Mouse (Mus musculus): ENCODE data around the gene Gria2.

The Gria2 gene

DNA sequence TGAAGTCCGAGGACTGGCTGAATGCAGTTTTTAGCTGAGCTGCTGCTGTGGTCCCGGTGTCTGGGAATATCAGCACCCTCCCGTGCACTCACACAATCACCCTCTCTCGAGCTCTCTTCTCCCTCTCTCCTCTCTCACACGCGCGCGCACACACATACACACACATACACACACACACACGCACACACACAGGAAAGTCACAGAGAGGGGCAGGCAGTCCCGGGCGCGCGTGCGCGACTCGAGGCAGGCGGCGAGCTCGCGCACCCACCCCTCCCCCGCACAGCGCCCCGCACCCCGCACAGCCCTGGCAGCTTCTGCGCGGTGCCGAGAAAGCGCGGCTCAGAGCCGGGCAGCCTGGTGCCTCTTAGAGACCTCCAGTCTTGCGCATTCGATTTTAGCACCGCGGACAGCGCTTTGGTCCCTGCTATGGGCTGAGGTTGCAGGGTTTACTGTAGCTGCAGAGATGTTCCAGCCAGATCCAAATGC, at the start of gene Gria2:
Gene Gria2, minus strand, starts transcription at position 240 of the 486 bp plus-strand sequence.
- DNase-seq (ENCODE audit: low spot score in 2 of 2): peak; percentile 57 to 81

- DNase-seq (ENCODE audit: low spot score in 2 of 2): no peak
These were observed 48.3 kb upstream of the Gria2 start for GRCm38 (mm10) chr3:80850947-80851346.

DNA sequence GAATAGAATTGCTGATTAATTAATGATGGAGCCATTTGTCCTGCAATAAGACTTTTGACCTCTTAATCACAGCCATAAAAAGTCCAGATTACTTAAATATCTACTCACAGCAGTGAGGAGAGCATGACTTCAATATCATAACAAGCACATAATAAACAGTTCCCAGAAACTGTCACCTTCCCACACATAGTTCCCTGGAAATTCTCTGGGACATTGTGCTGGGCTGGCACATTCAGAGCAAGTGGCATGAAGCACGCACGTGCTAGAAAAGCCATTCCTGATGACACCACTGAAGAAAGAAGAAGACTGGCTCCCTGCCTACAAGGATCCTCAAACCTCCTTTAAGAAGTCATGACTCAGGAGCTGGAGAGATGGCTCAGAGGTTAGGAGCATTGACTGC, 43.0 kb upstream of the Gria2 start:
- DNase-seq (ENCODE audit: low spot score in 2 of 2): no peak

- DNase-seq (ENCODE audit: low spot score in 2 of 2): no peak
These were observed 37.2 kb upstream of the Gria2 start for GRCm38 (mm10) chr3:80839845-80840244.

- no peak for DNase-seq (ENCODE audit: low spot score in 2 of 2)
These were observed 34.9 kb upstream of the Gria2 start for GRCm38 (mm10) chr3:80837583-80837982.

DNA sequence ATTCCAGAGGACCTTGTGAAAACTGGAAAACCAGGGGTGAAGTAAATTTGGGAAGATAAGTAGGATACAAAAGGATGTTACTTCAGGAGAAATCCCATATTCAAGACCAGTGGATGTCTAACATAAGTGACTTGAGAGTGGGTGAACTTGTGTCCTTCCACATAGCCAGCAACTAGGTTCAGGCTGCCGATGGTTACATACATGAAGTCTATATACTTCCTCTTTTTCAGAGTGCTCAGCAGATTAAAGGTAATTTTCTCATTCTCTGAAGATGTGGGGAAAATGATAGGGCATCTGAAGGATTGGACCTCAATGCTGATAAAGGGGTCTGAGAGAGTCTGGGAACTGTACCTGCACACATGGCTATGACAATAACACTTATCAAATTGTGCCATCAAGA, 21.3 kb upstream of the Gria2 start:
- DNase-seq (ENCODE audit: low spot score in 2 of 2): no peak

DNA sequence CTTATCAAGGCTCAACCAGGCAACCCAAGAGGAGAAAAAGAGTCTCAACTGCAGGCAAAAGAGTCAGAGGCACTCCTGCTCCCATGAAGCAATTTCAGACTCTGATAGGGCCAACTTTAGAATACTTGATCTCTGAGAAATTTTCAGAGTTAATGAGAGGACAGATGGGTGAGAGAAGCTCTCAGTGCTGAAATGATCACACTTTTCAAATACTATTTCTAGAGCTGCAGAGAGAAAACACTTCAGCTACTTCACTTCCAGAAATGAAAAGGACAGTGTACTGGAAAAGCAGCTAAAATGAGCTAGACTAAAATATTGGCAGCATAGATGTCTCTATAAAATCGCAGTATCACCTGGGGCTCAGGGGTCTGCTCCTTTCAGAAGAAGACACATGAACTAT, 16.0 kb upstream of the Gria2 start:
- no peak for DNase-seq (ENCODE audit: low spot score in 2 of 2)

DNA sequence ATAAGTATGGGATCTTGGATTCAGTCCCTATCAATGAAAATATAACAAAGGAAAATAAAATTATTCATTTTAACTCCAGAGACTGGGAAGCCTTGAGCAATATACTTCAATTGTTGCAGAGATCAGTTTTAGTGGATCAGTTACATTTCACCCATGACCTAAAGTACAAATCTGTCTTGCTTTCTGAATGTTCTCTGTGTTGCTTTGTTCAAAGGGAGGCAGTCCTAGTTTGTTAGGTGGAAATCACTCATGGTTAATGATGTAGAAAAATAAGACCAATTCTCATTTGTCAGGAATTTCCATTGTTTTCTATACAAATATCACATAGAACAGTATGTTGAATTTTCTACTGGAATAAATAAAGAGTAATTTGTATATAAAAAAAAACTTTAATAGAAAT, 11.1 kb upstream of the Gria2 start:
- no peak for DNase-seq (ENCODE audit: low spot score in 2 of 2)

DNA sequence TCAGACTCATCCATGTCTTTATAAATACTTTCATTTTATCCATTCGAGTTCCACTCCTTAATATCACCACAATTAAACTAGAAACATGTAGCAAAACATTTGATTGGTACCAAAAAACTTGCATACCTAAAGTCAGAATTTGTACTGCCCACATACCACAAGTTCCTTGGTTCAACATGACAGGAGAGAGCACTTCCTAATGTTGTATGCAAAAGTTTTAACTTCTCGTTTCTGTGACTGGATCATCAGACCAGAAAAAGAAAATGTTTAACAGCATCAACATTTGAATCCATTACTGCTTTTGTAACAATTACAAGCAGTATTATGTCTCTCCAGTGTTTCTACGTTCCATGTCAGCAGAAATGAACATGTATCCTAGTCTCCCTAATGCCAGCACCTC, 9.6 kb upstream of the Gria2 start:
- no peak for DNase-seq (ENCODE audit: low spot score in 2 of 2)

DNA sequence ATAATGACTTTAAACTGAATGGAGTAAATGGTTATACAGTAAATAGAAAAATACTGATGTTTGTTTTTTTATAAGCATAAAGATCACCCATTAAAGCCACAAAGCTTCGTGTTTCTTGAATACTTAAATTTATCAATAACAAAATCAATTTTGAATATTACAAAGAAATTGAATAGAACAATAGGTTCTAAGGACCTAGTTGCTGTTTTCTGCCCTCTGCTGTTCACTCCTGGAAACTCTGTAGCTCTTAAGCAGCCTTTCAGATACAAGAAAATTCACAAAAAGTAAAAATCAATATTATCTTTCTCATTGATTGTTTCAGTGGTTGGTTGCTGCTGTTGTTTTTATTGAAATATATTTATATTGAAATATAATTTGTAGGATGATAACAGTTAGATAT, 2.7 kb upstream of the Gria2 start:
- no peak for DNase-seq (ENCODE audit: low spot score in 2 of 2)

DNA sequence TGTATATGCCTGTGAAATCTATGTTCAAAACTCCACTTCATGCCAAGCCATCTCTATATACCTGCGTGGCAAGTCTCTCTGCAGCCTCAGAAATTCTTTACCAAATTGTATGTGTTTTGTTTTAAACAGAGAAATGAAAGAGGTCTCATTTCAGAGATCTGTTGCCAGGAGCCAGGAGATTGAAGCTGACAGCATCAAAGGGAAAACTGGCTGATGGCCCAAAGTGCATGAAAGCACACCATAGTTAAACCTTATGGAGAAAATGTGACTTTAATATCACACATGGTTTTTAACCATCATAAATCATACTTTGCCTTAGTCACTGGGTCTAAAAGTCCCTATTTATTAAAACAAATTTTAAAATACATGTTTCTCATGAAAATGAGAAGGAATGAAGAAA, 1.2 kb upstream of the Gria2 start:
- no peak for DNase-seq (ENCODE audit: low spot score in 2 of 2)

- DNase-seq (ENCODE audit: low spot score in 2 of 2): no peak
These were observed 576 bp upstream of the Gria2 start for GRCm38 (mm10) chr3:80803211-80803610.

DNA sequence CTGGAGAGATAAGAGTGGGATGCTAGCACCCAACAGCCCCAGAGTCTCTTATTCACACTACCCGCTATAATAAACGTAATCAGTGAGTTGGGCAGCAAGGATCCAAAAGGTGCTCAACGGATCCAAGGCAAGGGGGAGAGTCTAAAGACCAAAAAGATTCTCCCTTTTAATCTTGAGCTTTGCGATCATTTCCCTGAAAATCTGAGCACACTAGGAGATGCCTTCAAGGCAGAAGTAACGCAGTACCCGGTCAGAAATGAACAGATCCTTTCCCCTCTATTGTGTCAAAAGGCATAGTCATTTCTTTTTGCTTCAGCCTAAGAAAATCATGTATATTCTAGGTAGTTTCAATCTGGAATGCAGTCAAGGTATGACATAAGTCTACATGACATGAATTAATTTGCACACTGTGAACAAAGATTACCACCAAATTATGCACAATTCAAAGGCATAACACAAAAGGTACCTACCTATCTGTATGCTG, 766 bp downstream of the Gria2 start:
- no peak for DNase-seq (ENCODE audit: low spot score in 2 of 2)

DNA sequence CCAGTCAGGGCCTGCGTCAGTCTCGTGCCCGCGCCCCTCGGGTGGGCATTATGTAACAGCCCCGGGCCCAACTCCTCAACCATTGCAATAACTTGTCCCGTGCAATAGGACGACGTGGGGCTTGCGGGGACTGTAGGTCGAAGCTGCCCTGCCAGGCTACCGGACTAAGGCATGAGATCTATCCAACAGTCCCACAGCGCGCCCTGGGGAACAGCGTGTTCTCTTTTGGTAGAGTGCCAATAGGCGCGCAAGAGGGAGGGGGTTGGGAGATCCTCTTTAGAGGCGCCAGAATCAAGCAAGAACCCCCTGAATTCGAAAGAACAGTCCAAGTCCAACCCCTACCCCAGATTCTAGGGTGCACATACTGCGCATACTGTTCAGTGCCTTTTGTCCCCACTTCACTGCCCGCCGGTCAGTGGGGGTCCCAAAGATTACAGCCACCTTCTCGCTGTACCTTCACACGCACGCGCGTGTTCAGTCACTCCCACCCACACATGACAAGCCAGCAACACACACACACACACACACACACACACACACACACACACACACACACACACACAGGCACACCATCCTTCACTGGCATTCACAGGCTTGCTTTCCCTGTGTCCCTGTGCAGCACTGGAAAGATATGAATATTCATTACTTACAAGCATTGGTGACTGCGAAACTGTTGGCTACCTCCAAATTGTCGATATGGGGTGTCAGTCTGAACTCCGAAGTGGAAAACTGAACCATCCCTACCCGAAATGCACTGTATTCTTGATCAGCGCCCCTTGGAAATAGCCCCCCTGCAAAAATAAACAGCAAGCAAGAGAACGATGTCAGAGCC, 1.4 kb downstream of the Gria2 start:
- DNase-seq (ENCODE audit: low spot score in 2 of 2): peak; percentile 14 to 58

DNA sequence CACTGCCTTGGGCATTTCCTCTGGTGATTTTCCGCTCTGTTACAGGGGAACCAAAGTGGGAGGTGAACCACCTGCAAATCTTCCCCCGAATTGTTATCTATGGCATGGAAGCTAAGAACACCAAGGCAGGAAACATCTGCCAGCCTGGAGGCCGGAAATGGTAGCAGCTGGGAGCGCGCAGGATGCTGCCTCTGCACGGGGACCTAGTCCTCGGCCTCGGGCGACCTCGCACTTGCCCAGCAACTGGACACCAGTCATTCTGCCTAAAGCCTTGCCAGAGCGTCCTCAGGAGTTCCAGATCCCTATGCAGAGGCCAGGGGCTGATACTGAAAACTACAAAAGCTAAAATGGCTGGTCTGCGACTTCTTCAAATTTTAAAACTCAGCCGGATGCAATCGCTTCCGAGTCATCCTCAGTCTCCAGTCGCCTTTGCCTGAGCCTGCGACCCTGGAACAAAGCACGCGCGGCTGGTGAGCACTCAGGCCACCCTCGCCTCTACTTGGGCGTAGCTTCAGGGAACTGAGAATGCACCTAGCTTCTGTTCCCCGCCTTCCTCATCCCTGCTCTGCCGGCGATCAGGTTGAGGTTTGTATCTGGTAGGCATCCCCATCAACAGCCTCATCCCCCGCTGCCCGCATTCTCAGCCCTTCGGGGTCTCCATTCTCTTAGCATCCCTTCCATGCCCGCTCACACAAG, 2.2 kb downstream of the Gria2 start:
- DNase-seq (ENCODE audit: low spot score in 2 of 2): peak in 1 of 2 experiments; percentile 58

DNA sequence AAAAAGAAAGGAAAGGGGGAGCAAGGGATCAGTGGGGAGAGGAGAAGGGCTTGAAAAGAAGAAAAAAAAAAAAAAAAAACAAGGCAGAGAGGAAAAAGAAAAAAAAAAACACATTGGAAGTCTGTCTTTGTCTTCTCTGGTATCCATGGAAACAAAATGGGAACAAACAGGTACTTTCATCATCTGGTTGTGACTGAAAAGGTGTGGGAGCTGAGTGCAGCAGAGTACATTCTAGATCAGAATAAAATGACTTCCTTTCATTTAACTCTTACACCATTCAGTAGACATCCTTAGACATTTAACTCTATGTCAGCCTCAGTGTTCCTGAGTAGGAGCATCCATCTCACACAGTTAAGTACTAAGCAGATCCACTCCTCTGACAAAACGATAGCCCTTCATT, 4.7 kb downstream of the Gria2 start:
- no peak for DNase-seq (ENCODE audit: low spot score in 2 of 2)

DNA sequence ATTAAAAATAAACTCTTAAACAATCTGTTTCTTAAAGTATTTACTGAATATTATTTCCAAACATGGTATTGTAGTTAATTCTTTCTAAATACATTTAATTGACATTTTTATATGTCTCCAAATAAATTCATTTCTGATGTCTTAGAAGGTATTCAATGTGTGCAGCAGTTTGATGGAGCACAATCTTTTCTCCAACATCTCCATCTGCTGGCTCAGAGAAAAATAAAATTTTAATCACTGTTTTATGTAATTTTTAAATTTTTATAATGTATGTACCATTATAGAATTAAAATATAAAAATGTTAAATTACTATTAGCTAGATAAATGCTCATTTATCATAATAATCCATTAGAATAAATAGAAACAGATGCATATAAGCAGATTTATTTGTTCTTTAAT, 5.9 kb downstream of the Gria2 start:
- no peak for DNase-seq (ENCODE audit: low spot score in 2 of 2)

DNA sequence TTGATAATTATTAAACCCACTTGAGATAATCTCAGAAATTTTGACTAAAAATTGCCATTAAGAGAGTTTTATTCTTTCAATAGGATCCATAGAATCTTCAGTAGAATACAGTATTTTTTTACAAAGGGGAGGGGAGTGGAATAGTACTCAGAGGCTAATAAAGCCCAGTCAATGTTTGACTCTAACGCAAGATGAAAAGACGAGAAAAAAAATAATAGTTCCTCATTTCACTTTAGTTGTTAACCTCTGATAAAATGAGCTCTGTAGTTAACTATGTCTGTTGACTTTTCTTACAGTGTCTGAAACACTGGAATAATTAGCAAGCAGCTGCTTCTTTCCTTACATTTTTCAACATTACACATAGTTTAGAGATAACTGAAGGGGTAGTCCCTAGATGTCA, 7.4 kb downstream of the Gria2 start:
- no peak for DNase-seq (ENCODE audit: low spot score in 2 of 2)

DNA sequence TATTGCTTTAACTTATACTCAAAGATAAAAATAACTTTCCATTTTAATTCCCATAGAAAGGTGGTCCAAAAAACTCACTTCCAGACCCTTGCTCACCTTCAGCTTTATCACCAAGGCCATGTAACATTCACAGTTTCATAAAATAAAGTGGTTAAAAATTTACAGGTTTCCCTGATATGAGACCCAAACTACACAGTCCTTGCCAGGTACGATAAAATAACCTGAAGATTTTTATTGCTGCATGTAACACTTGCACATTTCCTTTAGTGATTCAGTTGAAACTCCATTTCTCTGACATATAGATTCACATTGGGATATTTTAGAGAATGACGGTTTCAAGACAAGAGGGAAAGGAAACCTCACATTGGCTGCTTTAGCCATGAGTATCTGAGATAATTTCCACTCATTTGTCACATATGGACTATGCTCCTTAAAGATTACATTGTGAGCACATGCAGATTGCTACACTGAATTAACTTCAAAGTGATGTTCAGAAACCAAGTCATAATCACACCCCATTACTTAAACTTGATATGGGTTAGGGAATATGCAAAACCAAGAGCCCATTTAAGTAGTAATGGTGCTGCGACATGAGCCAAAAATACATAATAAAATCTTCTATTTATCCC, 15.4 kb downstream of the Gria2 start:
- DNase-seq (ENCODE audit: low spot score in 2 of 2): no peak

DNA sequence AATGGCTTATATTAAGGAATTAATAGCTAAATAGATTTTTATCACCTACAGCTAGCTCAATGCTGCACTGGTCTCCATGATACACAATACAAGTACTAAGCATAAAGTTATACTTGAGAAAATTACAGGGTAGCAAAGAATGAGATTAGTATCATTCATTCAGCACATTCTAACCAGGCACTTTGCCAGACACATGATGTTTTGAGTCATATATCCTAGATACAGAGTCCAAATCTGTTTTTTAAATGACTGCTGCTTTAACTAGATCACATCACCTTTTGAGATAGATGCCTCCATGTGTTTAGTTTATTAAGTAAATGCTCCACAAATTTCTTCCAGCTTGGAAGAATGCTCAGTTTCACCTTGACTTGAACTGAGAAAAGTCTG, 21.5 kb downstream of the Gria2 start:
- no peak for DNase-seq (ENCODE audit: low spot score in 2 of 2)

DNA sequence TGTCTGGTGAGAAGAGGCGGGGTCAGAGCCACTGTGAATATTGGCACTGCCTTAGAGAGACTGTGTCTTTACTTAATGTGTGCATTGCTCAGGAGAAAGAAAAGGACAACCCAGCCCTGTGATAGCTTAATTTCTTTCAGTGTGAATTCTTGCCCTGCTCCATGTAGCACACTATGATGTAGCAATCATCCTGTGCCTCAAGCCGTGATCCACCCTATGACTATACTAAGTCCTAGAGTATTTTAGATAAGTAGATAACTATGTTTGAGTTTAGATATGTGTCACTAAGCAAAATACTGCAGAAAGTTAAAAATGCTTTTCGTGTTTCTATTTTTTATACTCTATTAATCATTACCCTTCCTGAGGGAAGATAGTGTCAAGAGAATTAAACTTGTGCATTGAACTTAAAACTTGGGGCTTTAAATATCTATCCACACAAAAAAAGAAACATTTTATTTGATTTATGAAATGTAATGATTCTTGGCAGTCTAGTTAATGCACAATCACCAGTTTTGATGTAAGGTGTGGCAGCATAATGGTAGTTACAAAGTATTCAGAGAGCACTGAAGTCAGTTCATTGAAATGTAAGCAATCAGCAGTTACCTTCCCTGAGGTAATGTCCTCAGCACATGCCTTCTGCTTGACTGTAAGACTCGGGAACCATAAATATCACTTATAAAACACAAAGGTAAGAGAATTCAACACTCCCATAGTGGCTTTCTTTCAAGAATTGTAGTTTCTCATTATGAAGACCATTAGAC, 22.1 kb downstream of the Gria2 start:
- DNase-seq (ENCODE audit: low spot score in 2 of 2): no peak

- no peak for DNase-seq (ENCODE audit: low spot score in 2 of 2)
These were observed 26.0 kb downstream of the Gria2 start for GRCm38 (mm10) chr3:80776628-80777027.
